Mouse (Mus musculus) liver, embryonic 14.5 days (tissue): Measurements from ENCODE around the gene Iqcn.

Experiments used
- CTCF ChIP-seq: IDR thresholded peaks from 2 replicates; pipeline ENCODE4 v1.5.1; 2016; ENCODE audit warnings: antibody characterized with exemption, low read depth, control low read depth
- EP300 ChIP-seq: IDR thresholded peaks from 2 replicates; pipeline ENCODE4 v1.6.1; 2016; ENCODE audit warnings: antibody characterized with exemption, low read depth

GRCm38 (mm10) chr8:70700555-70700922 is 2.7 kb upstream of the Iqcn start:
- TF ChIP-seq CTCF (peak; percentile 92), EP300 (no peak)
